In genomic region chr4:152222111-152222510, GRCm38 (mm10) we compare ENCODE assay signal across 10 mouse cellular contexts. TPM values are rescaled to one million over a fixed set of nuclear protein-coding genes. Genes with fewer than 3 reads are reported as not detected.
DNase-seq lines count a peak whose midpoint lies in the region; ATAC-seq and TF ChIP-seq lines count a peak whose summit lies in the region.
"Had no signal": no experiment of that assay in that cellular context is flagged by ENCODE, and none has a peak within 500 bp of the region (broad histone marks: within the 10 kb centered on the region; RNA-seq: fewer than 3 reads in every experiment).

No protein-coding gene starts in this region.

- peaks cover 11% of the 10 kb centered on the region; the same call in 1 of the 2 replicates for H3K36me3 ChIP-seq in intestine, embryonic 14.5 days (ENCODE audit: control insufficient read depth, insufficient read depth, low read length)
- H3K36me3 ChIP-seq in intestine, postnatal 0 days (ENCODE audit: control insufficient read depth, insufficient read depth) = peaks cover 4% of the 10 kb centered on the region; the same call in 1 of the 2 replicates
- peaks cover 19% of the 10 kb centered on the region; the same call in 1 of the 2 replicates for H3K36me3 ChIP-seq in forebrain, embryonic 12.5 days (replicated peaks)
- no peaks in the 10 kb centered on the region for H3K36me3 ChIP-seq in liver, embryonic 11.5 days (ENCODE audit: control insufficient read depth, insufficient read depth, low read length)

- no peaks in the 10 kb centered on the region for H3K9me3 ChIP-seq in intestine, embryonic 14.5 days (ENCODE audit: control insufficient read depth, low read length)
- no peaks in the 10 kb centered on the region for H3K9me3 ChIP-seq in intestine, postnatal 0 days (ENCODE audit: control insufficient read depth)
- H3K9me3 ChIP-seq in forebrain, embryonic 12.5 days = no peaks in the 10 kb centered on the region
- no peaks in the 10 kb centered on the region for H3K9me3 ChIP-seq in liver, embryonic 11.5 days (ENCODE audit: control insufficient read depth, low read length)

- DNase-seq in intestine, embryonic 14.5 days (ENCODE audit: low spot score) = no peak
- peak; percentile 58 for DNase-seq in MN1 (ENCODE audit: low spot score)
- DNase-seq in kidney, postnatal 14 days = peak; percentile 34
- no peak for DNase-seq in liver, embryonic 11.5 days (ENCODE audit: low spot score)
- no peak for DNase-seq in frontal cortex, postnatal 36 days (ENCODE audit: low spot score in 2 of 2)
- DNase-seq in left cerebral cortex, postnatal 36 days (ENCODE audit: low spot score in 2 of 2) = no peak
- DNase-seq: lung, postnatal 14 days; right cerebral cortex, postnatal 25 days had no signal

- 0 out of 2 replicates have a peak overlapping the region, but pooled peaks have one; percentile 16 for H3K27ac ChIP-seq in intestine, embryonic 14.5 days (ENCODE audit: low read depth)
- no peak overlapping the region for H3K27ac ChIP-seq in intestine, postnatal 0 days (ENCODE audit: low read depth, low read length)
- H3K27ac ChIP-seq in forebrain, embryonic 12.5 days = peak overlapping the region; percentile 38
- H3K27ac ChIP-seq in liver, embryonic 11.5 days (ENCODE audit: low read depth, low read length) = no peak overlapping the region

- TF ChIP-seq CTCF in intestine, postnatal 0 days (IDR thresholded peaks at IDR 0.05; ENCODE audit: low read depth) = no peak

- no peaks in the 10 kb centered on the region for H3K27me3 ChIP-seq in intestine, embryonic 14.5 days (replicated peaks; ENCODE audit: control insufficient read depth, insufficient read depth, low read length)
- no peaks in the 10 kb centered on the region for H3K27me3 ChIP-seq in intestine, postnatal 0 days (replicated peaks; ENCODE audit: control insufficient read depth, insufficient read depth, low read length)
- H3K27me3 ChIP-seq in forebrain, embryonic 12.5 days = peaks cover 48% of the 10 kb centered on the region
- no peaks in the 10 kb centered on the region for H3K27me3 ChIP-seq in liver, embryonic 11.5 days (replicated peaks; ENCODE audit: control insufficient read depth, insufficient read depth, low read length)

- no peak for ATAC-seq in intestine, embryonic 14.5 days (replicated peaks; ENCODE audit: low FRiP score, low TSS enrichment, low read depth)
- ATAC-seq in intestine, postnatal 0 days = no peak
- no peak for ATAC-seq in forebrain, embryonic 12.5 days (ENCODE audit: low FRiP score)
- no peak for ATAC-seq in liver, embryonic 11.5 days (replicated peaks; ENCODE audit: low FRiP score)

- intact Hi-C loops in left cerebral cortex, postnatal 36 days (cut with DNase I) = no loop called here

- H3K4me1 ChIP-seq in intestine, embryonic 14.5 days (replicated peaks; ENCODE audit: control insufficient read depth, insufficient read depth, low read length) = peaks cover 17% of the 10 kb centered on the region
- 0 out of 2 replicates have a peak, but pooled peaks cover 5% of the 10 kb centered on the region for H3K4me1 ChIP-seq in intestine, postnatal 0 days (replicated peaks; ENCODE audit: control insufficient read depth, insufficient read depth, low read length)
- H3K4me1 ChIP-seq in forebrain, embryonic 12.5 days = peaks cover 26% of the 10 kb centered on the region
- no peaks in the 10 kb centered on the region for H3K4me1 ChIP-seq in liver, embryonic 11.5 days (replicated peaks; ENCODE audit: control insufficient read depth, insufficient read depth, low read length)

- H3K4me2 ChIP-seq in intestine, embryonic 14.5 days (ENCODE audit: low read length) = no peak overlapping the region
- no peak overlapping the region for H3K4me2 ChIP-seq in intestine, postnatal 0 days (replicated peaks; ENCODE audit: low read depth)
- H3K4me2 ChIP-seq in forebrain, embryonic 12.5 days = peak overlapping the region; percentile 22; the same call in 1 of the 2 replicates
- no peak overlapping the region for H3K4me2 ChIP-seq in liver, embryonic 11.5 days

- H3K4me3 ChIP-seq in intestine, embryonic 14.5 days (ENCODE audit: low read depth, low read length) = no peak overlapping the region
- H3K4me3 ChIP-seq in intestine, postnatal 0 days (ENCODE audit: low read depth, low read length) = no peak overlapping the region
- no peak overlapping the region for H3K4me3 ChIP-seq in forebrain, embryonic 12.5 days (replicated peaks)
- no peak overlapping the region for H3K4me3 ChIP-seq in liver, embryonic 11.5 days (ENCODE audit: low read depth, low read length)

- WGBS in intestine, embryonic 14.5 days = 85% methylated on average over 6 of the region's 6 CpGs
- 83% methylated on average over 6 of the region's 6 CpGs for WGBS in intestine, postnatal 0 days
- 83% methylated on average over 6 of the region's 6 CpGs for WGBS in forebrain, embryonic 12.5 days
- 86% methylated on average over 6 of the region's 6 CpGs for WGBS in liver, embryonic 11.5 days

- no peak overlapping the region for H3K9ac ChIP-seq in intestine, embryonic 14.5 days (ENCODE audit: low read length)
- no peak overlapping the region for H3K9ac ChIP-seq in intestine, postnatal 0 days (ENCODE audit: low read depth, low read length)
- H3K9ac ChIP-seq in forebrain, embryonic 12.5 days = no peak overlapping the region; the same call in 1 of the 2 replicates
- H3K9ac ChIP-seq in liver, embryonic 11.5 days (ENCODE audit: low read depth, low read length) = no peak overlapping the region

RNA-seq across cellular contexts. Expression of gene Acot7, which starts 44.2 kb away (rescaled TPM):
- 61.5 and 69.7 TPM in 2 replicates for polyA plus RNA-seq in intestine, embryonic 14.5 days (2014; fragmentation: Nextera tagmentation; extraction: Ambion mirVana)
- polyA plus RNA-seq in intestine, postnatal 0 days (2015; fragmentation: Nextera tagmentation; extraction: Ambion mirVana) = 24.1 and 28.7 TPM in 2 replicates
- 85.9 and 86.7 TPM in 2 replicates for polyA plus RNA-seq in forebrain, embryonic 12.5 days (2016; fragmentation: Nextera tagmentation; extraction: Ambion mirVana)
- 50.0 and 51.1 TPM in 2 replicates for polyA plus RNA-seq in liver, embryonic 11.5 days (2014; fragmentation: Nextera tagmentation; extraction: Ambion mirVana)
- total RNA-seq in left cerebral cortex, postnatal 36 days (2021) = 100 to 1,000 TPM; 295 to 323 TPM

RNA-seq across cellular contexts. Expression of gene Gpr153, which starts 51.9 kb away (rescaled TPM):
- polyA plus RNA-seq in intestine, embryonic 14.5 days (2014; fragmentation: Nextera tagmentation; extraction: Ambion mirVana) = 8.2 and 9.4 TPM in 2 replicates
- polyA plus RNA-seq in intestine, postnatal 0 days (2015; fragmentation: Nextera tagmentation; extraction: Ambion mirVana) = 2.9 and 3.1 TPM in 2 replicates
- polyA plus RNA-seq in forebrain, embryonic 12.5 days (2016; fragmentation: Nextera tagmentation; extraction: Ambion mirVana) = 5.8 and 6.9 TPM in 2 replicates
- polyA plus RNA-seq in liver, embryonic 11.5 days (2014; fragmentation: Nextera tagmentation; extraction: Ambion mirVana) = 1.9 and 2.2 TPM in 2 replicates
- total RNA-seq in left cerebral cortex, postnatal 36 days (2021) = 10 to 100 TPM; 28.0 to 31.2 TPM

Comparison
In these comparisons a context has a peak if more than half of its experiments do, and no peak if none do; other contexts are left out.
1. H3K27ac ChIP-seq: peak in intestine, embryonic 14.5 days (single experiment) and forebrain, embryonic 12.5 days (single experiment); none in intestine, postnatal 0 days (single experiment) and liver, embryonic 11.5 days (single experiment).
2. DNase-seq: peak in MN1 (single experiment) and kidney, postnatal 14 days (single experiment); none in intestine, embryonic 14.5 days (single experiment), liver, embryonic 11.5 days (single experiment), frontal cortex, postnatal 36 days (0 of 2) and left cerebral cortex, postnatal 36 days (0 of 2).